Mouse (Mus musculus) neural tube, embryonic 12.5 days (tissue): ENCODE measurements around the gene Rnf26. TPM values are rescaled to one million over a fixed set of nuclear protein-coding genes. Genes with fewer than 3 reads are reported as not detected.

ENCODE experiments used
- ATAC-seq: fragments of 200-750 bp; cut with Nextera tagmentation; 2 replicates; pipeline ENCODE4 v1.8.0; 2017; ENCODE audit warnings: low read depth, mild to moderate bottlenecking, moderate TSS enrichment, moderate library complexity; ENCODE audit not compliant: low FRiP score
- H3K27ac ChIP-seq: fragments of 300-500 bp; sonication (generic); 2 replicates; pipeline ENCODE4 v1.5.1; 2016
- H3K27me3 ChIP-seq: fragments of 300-500 bp; sonication (generic); replicated peaks from 2 replicates; pipeline ENCODE4 v1.6.1; 2016; ENCODE audit warnings: mild to moderate bottlenecking
- H3K36me3 ChIP-seq: fragments of 300-500 bp; sonication (generic); 2 replicates; pipeline ENCODE4 v1.6.1; 2016; ENCODE audit warnings: mild to moderate bottlenecking
- H3K4me1 ChIP-seq: fragments of 300-500 bp; sonication (generic); 2 replicates; pipeline ENCODE4 v1.6.1; 2016
- H3K4me2 ChIP-seq: fragments of 300-500 bp; sonication (generic); replicated peaks from 2 replicates; pipeline ENCODE4 v1.6.1; 2016; ENCODE audit warnings: mild to moderate bottlenecking
- H3K4me3 ChIP-seq: fragments of 300-500 bp; sonication (generic); 2 replicates; pipeline ENCODE4 v1.5.1; 2016
- H3K9ac ChIP-seq: fragments of 300-500 bp; sonication (generic); 2 replicates; pipeline ENCODE4 v1.6.1; 2016; ENCODE audit warnings: mild to moderate bottlenecking
- H3K9me3 ChIP-seq: fragments of 300-500 bp; sonication (generic); 2 replicates; pipeline ENCODE4 v1.6.1; 2016; ENCODE audit warnings: mild to moderate bottlenecking
- WGBS: fragments of 180-500 bp; shearing (Covaris S2); methylation state at CpG from one replicate; pipeline ENCODE4 v1.1.7; 2016; 5-methylcytosine and 5-hydroxymethylcytosine counted together
- polyA plus RNA-seq: library from polyadenylated mRNA; unstranded; fragments of >200 nt; fragmentation: Nextera tagmentation; extraction: Ambion mirVana; gene quantifications from 2 replicates; pipeline ENCODE4 v1.2.1, GENCODE M21; 2016

The Rnf26 gene
- polyA plus RNA-seq, 1 experiment from 2014 or later: 59.2 TPM

DNA sequence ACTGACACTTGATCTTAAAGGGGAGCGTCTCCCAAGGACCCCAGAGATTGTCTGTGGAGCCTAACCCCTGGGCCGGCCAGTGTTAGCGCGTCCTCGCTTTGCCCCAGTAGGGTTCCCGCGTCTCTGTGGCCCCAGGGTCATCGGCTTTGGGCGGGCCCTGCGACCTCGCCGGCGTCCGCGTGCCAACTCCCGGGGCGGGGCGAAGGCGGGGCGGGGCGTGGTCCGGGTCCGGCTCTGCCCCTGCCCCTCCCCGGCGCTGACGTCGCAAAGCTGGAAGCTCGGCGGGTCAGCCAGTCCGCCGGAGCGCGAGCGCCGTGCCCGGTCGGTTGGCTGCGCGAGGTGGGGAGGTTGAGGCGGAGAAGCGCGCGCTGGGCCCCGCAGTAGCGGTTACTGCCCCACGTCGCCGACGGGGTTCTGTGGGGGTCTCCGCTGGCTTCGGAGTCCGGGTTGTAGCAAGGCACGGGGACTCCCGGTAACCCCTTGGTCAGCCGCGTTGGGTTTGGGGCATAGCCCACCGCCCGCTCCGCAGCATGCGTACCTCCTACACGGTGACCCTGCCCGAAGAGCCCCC is 28.6 kb downstream of the Rnf26 start:
- under 1% methylated on average over 62 of the region's 62 CpGs for WGBS
- peak overlapping the region; percentile 61 for H3K4me3 ChIP-seq
- peaks cover 27% of the 10 kb centered on the region for H3K4me1 ChIP-seq
- ATAC-seq: peak; percentile 68
- H3K4me2 ChIP-seq: peak overlapping the region; percentile 99
- peak overlapping the region; percentile 67 for H3K9ac ChIP-seq
- H3K36me3 ChIP-seq: no peaks in the 10 kb centered on the region
- no peaks in the 10 kb centered on the region for H3K9me3 ChIP-seq
- H3K27ac ChIP-seq: no peak overlapping the region
- peaks cover 49% of the 10 kb centered on the region for H3K27me3 ChIP-seq

DNA sequence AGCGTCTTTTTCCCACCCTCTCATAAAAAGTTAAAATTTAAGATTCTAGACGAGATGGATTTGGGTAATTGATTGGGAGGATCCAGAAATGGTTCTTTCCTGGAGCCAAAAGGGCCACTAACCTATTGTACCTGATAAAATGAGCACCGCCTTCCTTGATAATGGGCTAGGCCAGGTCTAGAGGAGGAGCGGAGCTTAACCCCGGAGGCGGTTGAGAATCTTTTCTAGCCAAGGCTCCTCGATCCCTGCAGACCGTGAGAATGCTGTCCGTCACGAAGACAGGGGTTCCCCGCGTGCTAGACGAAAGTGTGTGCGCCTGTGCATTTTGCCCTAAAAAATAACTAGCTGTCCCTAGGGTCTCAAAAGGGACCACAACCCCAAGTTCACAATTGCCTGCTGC is 29.1 kb downstream of the Rnf26 start:
- no peaks in the 10 kb centered on the region for H3K9me3 ChIP-seq
- H3K4me1 ChIP-seq: peaks cover 28% of the 10 kb centered on the region
- ATAC-seq: peak; percentile 39; the same call in 1 of the 2 replicates
- peak overlapping the region; percentile 67 for H3K9ac ChIP-seq
- H3K27me3 ChIP-seq: peaks cover 49% of the 10 kb centered on the region
- H3K4me2 ChIP-seq: peak overlapping the region; percentile 99
- H3K27ac ChIP-seq: no peak overlapping the region
- 2% methylated on average over 14 of the region's 14 CpGs for WGBS
- H3K36me3 ChIP-seq: no peaks in the 10 kb centered on the region
- H3K4me3 ChIP-seq: peak overlapping the region; percentile 61

DNA sequence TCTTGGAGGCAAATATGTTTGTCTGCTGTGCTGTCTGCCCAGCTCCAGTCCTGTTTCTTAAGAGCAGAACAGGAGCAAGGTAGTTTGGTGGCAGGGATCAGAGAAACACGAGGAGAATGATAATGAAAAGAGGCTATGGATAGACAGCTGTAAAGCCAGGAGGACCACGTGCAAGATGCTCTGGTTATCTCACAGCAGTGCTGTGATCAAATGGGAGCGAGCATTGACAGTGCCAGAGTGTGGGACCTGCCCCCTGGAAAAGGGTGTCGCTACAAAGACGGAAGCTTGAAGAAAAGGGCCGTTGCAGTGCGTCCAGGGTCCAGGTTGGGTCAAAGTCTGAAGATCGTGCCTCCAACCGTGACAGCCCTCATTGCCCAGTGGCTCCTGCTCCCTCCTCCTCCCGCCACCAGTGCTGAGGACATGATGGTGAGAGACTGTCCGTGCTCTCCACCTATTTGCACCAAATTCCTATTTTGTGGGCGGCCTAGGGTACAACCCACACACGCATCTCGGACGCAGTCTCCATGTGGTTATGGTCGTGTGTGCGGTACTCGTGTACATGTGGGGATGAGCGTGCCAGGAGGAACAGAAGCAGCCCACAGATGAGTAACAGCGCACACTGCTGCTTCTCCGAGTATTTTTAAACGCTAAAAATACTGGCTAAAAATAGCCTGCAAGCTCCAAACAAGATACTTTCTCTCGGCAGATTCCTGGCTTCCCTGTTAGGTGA is 29.8 kb downstream of the Rnf26 start:
- H3K9me3 ChIP-seq: no peaks in the 10 kb centered on the region
- H3K36me3 ChIP-seq: no peaks in the 10 kb centered on the region
- peaks cover 49% of the 10 kb centered on the region for H3K27me3 ChIP-seq
- H3K4me3 ChIP-seq: peak overlapping the region; percentile 61; the same call in 1 of the 2 replicates
- ATAC-seq: no peak
- H3K9ac ChIP-seq: no peak overlapping the region
- no peak overlapping the region for H3K27ac ChIP-seq
- H3K4me1 ChIP-seq: peaks cover 35% of the 10 kb centered on the region
- H3K4me2 ChIP-seq: peak overlapping the region; percentile 99
- WGBS: 8% methylated on average over 23 of the region's 23 CpGs

DNA sequence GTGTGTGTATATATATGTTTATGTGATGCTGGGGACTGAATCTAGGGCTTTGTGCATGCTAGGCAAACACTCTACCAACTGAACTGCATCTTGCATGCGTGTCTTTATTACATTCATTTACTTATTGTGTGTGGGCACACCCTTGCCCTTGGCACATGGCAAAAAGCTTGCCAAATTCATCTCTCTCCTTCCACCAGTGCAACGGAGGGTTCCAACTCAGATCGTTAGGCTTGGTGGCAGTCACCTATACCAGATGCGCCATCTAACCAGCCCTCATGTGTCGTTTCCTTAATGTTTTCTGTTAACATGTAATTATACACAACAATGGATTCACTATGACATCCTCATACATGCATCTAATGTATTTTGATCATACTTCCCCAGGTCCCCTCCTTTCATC is 31.1 kb downstream of the Rnf26 start:
- ATAC-seq: no peak
- no peak overlapping the region for H3K4me2 ChIP-seq
- H3K36me3 ChIP-seq: no peaks in the 10 kb centered on the region
- no peak overlapping the region for H3K9ac ChIP-seq
- H3K4me3 ChIP-seq: no peak overlapping the region
- 93% methylated on average over 5 of the region's 5 CpGs for WGBS
- peaks cover 30% of the 10 kb centered on the region for H3K4me1 ChIP-seq
- H3K27ac ChIP-seq: no peak overlapping the region
- peaks cover 40% of the 10 kb centered on the region for H3K27me3 ChIP-seq
- H3K9me3 ChIP-seq: no peaks in the 10 kb centered on the region

DNA sequence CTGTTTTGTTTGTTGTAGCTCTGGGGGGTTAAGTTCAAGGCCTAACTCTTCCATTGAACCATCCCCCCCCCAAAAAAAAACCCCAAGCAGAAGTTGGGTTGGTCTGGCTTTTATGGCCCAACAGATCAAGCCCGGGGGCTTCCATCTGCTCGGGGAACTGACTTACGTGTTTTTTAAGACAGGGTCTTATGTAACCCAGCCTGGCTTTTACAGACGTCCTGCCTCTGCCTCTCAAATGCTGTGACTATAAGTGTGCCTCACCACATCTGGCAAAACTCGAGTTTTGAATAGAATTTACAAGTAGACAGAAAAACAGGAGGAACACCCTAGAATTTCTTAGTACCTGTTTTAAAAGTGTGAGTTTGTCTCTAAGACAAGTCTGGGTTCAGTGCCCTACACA is 31.7 kb downstream of the Rnf26 start:
- WGBS: 66% methylated on average over 5 of the region's 5 CpGs

DNA sequence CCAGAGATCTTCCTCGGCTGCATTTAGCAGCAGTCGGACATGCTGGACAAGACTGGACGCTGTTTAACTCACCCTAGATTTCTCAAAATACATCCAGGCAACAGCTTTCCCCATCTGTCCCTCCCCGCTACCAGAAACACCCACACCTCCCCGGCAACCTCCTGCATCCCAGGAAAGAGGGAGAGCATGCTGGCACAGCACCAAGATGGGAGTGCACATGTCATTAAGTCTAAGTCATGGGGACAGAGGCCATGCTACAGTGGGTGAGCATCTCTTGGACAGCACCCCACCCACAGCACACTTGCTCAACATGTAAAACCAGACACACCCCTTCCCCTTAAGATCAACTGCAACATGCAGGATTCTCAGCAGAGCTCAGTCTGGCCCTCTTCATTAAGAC is 32.4 kb downstream of the Rnf26 start:
- Histone ChIP-seq H3K9me3 (no peaks in the 10 kb centered on the region), H3K4me2 (no peak overlapping the region), H3K9ac (no peak overlapping the region), H3K27me3 (peaks cover 29% of the 10 kb centered on the region), H3K4me1 (peaks cover 34% of the 10 kb centered on the region), H3K4me3 (no peak overlapping the region), H3K36me3 (no peaks in the 10 kb centered on the region), H3K27ac (no peak overlapping the region)
- ATAC-seq: no peak
- 81% methylated on average over 5 of the region's 5 CpGs for WGBS

More for the DNA sequence above, 31.7 kb downstream of the Rnf26 start:
- peaks cover 31% of the 10 kb centered on the region for H3K4me1 ChIP-seq
- no peaks in the 10 kb centered on the region for H3K36me3 ChIP-seq
- H3K9me3 ChIP-seq: no peaks in the 10 kb centered on the region
- ATAC-seq: no peak
- H3K27ac ChIP-seq: no peak overlapping the region
- H3K9ac ChIP-seq: no peak overlapping the region
- H3K27me3 ChIP-seq: peaks cover 35% of the 10 kb centered on the region
- H3K4me2 ChIP-seq: no peak overlapping the region
- no peak overlapping the region for H3K4me3 ChIP-seq

DNA sequence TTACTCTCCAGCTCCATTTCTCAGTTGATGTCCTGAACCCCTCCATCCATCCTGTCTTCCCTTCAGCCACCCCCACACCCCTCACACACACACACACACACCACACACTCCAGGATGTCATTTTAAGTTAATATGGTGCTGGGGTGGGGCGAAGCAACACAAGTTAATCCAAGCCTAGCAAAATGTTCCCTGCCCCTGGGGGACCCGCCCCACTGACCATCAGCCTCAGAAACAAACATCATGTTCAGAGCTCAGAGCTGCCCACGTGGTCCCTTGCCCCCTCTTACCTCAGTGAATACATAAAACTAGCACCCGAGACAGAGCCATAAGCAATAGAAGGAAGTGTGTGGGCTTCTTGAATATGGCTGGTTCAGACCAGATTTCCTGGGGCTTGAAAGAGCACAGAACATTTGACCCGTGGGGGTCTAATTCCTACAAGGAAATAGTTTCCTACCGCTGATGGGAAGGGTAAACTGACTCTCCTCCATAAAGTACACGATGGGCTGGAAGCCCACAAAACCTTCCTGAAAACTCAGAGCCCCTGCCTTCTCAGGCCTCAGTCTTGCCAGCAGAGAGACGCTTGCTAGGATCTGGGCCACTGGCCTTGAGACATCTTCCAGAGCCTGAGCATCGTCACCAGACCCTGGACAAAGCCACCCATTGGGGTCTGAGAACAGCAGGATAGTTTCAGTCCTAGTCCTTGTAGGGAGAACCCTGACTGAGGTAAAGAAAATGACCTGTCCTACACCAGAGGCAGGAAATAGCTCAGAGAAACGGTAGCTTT is 33.1 kb downstream of the Rnf26 start:
- H3K27me3 ChIP-seq: peaks cover 21% of the 10 kb centered on the region; the same call in 1 of the 2 replicates
- no peak overlapping the region for H3K9ac ChIP-seq
- no peak overlapping the region for H3K4me3 ChIP-seq
- H3K27ac ChIP-seq: no peak overlapping the region
- H3K9me3 ChIP-seq: no peaks in the 10 kb centered on the region
- WGBS: 77% methylated on average over 10 of the region's 10 CpGs
- no peak for ATAC-seq
- H3K4me2 ChIP-seq: no peak overlapping the region
- peaks cover 30% of the 10 kb centered on the region for H3K4me1 ChIP-seq
- H3K36me3 ChIP-seq: no peaks in the 10 kb centered on the region

DNA sequence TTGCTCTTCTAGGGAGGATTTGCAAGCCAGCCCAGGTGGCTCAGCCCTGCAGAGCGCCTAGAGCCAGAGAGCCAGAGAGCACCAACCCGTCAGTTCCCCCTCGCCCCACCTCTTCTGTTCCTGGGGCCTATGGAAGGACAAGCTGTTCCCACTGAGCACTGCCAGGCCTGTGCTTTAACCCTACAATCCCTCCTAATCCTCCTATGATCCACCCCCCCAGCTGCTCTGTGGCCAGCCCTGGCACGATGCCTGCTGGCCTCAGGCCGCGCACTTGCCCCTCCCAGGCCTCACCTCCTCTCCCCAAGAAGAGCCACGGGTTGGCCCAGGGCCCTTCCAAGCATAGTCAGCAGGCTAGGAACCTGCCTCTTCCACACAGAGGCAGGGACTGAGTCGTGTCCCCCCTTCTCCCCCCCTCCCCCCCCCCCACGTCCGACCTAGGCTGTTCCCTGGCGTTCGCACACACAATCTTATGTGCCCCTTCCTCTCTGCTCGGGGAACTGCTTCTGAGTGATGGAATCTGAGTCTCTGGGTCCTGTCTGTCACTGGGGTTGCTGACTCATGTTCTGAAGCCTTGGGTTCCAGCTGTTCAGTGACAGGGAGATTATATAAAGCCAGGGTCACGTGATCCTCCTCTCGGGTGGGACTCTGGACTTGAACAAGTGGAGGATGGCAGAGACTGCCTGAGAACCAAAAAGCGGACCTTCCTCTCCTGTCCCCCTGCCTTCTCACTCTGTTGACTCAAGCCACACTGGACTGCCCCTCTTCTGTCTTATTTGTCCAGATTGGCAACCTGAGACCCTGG is 34.2 kb downstream of the Rnf26 start:
- Histone ChIP-seq H3K27me3 (peaks cover 15% of the 10 kb centered on the region; the same call in 1 of the 2 replicates), H3K9me3 (no peaks in the 10 kb centered on the region), H3K4me1 (peaks cover 21% of the 10 kb centered on the region), H3K36me3 (no peaks in the 10 kb centered on the region), H3K4me2 (no peak overlapping the region), H3K27ac (no peak overlapping the region), H3K9ac (no peak overlapping the region), H3K4me3 (no peak overlapping the region)
- ATAC-seq: no peak; the same call in 1 of the 2 replicates
- 52% methylated on average over 15 of the region's 16 CpGs for WGBS

DNA sequence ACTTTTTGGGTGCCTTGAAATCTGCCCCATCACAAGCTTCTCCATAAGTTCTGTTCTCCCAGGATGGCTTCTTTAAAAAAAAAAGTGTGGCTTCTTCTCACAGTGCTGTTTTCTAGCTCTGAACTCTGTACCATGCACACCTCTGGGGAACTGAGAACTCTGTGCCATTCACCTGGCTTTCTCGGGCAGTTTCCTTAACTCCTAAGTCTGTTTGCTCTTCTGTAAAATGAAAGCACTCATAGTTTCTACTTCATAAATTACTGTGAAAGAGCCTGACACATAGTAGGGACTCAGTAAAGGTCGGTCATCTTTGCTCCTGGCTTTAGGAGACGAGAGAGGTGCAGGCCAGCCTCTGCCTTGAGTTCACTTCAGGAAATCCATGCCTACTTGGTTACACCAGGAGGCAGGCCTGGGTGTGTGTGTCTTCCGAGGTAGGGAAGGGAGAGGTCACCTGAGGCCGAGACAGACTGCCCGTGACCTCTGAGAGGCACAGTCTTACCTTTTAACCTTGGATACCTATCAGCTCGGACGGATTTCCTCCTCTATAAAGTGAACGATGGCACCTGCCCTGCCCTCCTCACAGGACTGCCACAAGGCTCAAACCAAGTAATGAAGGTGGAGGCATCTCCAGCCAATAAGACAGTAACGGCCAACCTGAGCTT is 35.0 kb downstream of the Rnf26 start:
- 84% methylated on average over 10 of the region's 10 CpGs for WGBS
- no peak for ATAC-seq
- H3K4me1 ChIP-seq: peaks cover 17% of the 10 kb centered on the region
- H3K9ac ChIP-seq: no peak overlapping the region
- H3K9me3 ChIP-seq: no peaks in the 10 kb centered on the region
- H3K27me3 ChIP-seq: peaks cover 6% of the 10 kb centered on the region; the same call in 1 of the 2 replicates
- H3K4me2 ChIP-seq: no peak overlapping the region
- H3K27ac ChIP-seq: no peak overlapping the region
- H3K4me3 ChIP-seq: no peak overlapping the region
- no peaks in the 10 kb centered on the region for H3K36me3 ChIP-seq

DNA sequence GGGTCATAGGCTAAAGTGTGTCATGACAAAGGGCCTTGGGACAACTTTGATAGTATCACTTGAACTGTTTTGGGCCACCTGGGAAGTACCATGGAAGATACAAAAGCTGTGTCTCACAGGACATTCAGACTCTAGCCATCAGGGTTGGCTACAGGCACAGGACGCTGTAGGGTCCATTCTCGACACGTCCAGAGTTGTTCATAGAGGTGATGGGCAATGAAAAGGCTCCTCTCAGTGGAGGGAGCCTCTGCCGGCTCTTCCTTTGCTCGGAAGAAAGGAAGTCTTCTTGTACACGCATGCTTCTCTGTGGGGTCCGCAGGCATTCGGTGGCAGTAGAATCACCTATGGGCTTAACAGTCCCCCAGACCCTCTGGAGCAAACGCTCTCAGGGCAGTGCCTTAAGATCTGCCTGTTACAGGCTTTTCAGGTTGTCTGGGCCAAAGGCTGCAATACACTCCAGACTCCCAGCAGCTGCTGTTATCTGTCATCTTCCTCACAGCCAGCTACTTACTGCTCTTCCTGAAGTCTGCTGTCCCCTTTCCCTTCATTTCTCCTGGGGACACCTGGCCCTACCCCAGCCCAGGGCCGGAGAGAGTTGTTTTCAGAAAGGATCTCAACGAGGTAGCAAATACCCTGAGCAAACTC is 35.9 kb downstream of the Rnf26 start:
- Histone ChIP-seq H3K4me1 (peaks cover 26% of the 10 kb centered on the region), H3K36me3 (no peaks in the 10 kb centered on the region), H3K4me3 (no peak overlapping the region), H3K27me3 (0 out of 2 replicates have a peak, but pooled peaks cover 2% of the 10 kb centered on the region), H3K27ac (no peak overlapping the region), H3K9me3 (no peaks in the 10 kb centered on the region), H3K4me2 (no peak overlapping the region), H3K9ac (no peak overlapping the region)
- no peak for ATAC-seq
- 84% methylated on average over 11 of the region's 11 CpGs for WGBS

DNA sequence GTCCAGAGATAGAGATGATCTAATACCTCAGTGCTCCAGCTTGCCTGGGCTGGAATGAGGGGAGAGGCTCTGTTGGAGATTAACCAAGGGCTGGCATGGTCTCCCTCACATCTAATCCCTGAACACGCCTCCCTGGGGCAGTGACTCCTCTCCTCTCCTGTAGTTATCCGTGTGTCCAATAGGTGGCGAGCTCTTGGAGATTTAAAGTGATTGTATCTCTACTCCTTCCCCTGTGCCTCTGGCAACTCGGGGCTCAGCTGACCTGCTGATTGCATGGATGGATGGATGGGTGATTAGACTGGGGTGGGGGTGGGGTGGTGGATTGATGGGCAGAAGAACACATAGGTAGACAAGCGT is 36.6 kb downstream of the Rnf26 start:
- Histone ChIP-seq H3K9ac (no peak overlapping the region), H3K4me1 (peaks cover 32% of the 10 kb centered on the region), H3K36me3 (no peaks in the 10 kb centered on the region), H3K27me3 (no peaks in the 10 kb centered on the region), H3K9me3 (no peaks in the 10 kb centered on the region), H3K27ac (no peak overlapping the region), H3K4me2 (no peak overlapping the region), H3K4me3 (no peak overlapping the region)
- WGBS: 13% methylated on average over 5 of the region's 5 CpGs
- ATAC-seq: no peak
